ENCODE assay signal across 9 mouse cellular contexts in genomic region chr17:4865621-4866020, GRCm38 (mm10).
DNase-seq lines count a peak whose midpoint lies in the region; ATAC-seq lines count a peak whose summit lies in the region.
"Had no signal": no experiment of that assay in that cellular context is flagged by ENCODE, and none has a peak within 500 bp of the region (broad histone marks: within the 10 kb centered on the region; RNA-seq: fewer than 3 reads in every experiment).

No protein-coding gene starts in this region.

- H3K4me3 ChIP-seq in forebrain, embryonic 15.5 days, result peak overlapping the region; percentile 11
- H3K4me3 ChIP-seq: megakaryocyte, embryonic 14.5 days had no signal

- no peak for DNase-seq in frontal cortex, postnatal 25 days (ENCODE audit: low spot score in 2 of 2)
- DNase-seq in Muller cell, postnatal 12 days (ENCODE audit: inconsistent ontology term), result peak; percentile 50
- DNase-seq in layer of hippocampus, postnatal 10 days (ENCODE audit: low spot score in 2 of 2), result peak; percentile 16 to 25
- DNase-seq in right cerebral cortex, adult 18-20 months, result peak; percentile 67
- DNase-seq in urinary bladder, adult 2 months (ENCODE audit: low spot score), result no peak
- no peak for DNase-seq in spleen, adult 18-20 months

- WGBS in forebrain, embryonic 15.5 days, result 5% methylated on average over 10 of the region's 10 CpGs

- H3K27ac ChIP-seq in forebrain, embryonic 15.5 days (replicated peaks), result peak overlapping the region; percentile 56

- H3K27me3 ChIP-seq in forebrain, embryonic 15.5 days, result no peaks in the 10 kb centered on the region

- peaks cover 14% of the 10 kb centered on the region for H3K4me1 ChIP-seq in forebrain, embryonic 15.5 days

- peak; percentile 86 for ATAC-seq in frontal cortex, adult (ENCODE audit: low TSS enrichment)
- peak; percentile 79; the same call in 1 of the 2 replicates for ATAC-seq in forebrain, embryonic 15.5 days (replicated peaks)

- no peaks in the 10 kb centered on the region for H3K36me3 ChIP-seq in forebrain, embryonic 15.5 days

- H3K9me3 ChIP-seq in forebrain, embryonic 15.5 days, result no peaks in the 10 kb centered on the region

- peak overlapping the region; percentile 8; the same call in 1 of the 2 replicates for H3K9ac ChIP-seq in forebrain, embryonic 15.5 days (replicated peaks)

- peak overlapping the region; percentile 40 for H3K4me2 ChIP-seq in forebrain, embryonic 15.5 days (replicated peaks)

Comparison
In these comparisons a context has a peak if more than half of its experiments do, and no peak if none do; other contexts are left out.
1. DNase-seq: peak in Muller cell, postnatal 12 days (single experiment), layer of hippocampus, postnatal 10 days (2 of 2) and right cerebral cortex, adult 18-20 months (single experiment); none in frontal cortex, postnatal 25 days (0 of 2), urinary bladder, adult 2 months (single experiment) and spleen, adult 18-20 months (0 of 2).